Mouse (Mus musculus) ovary, postnatal 14 days (tissue): Measurements from ENCODE around the gene Gm17304.

ENCODE experiments used
- DNase-seq: peaks from one replicate; pipeline ENCODE4 v3.0.0; 2022; ENCODE audit warnings: low spot score

Gm17304 gene

DNA sequence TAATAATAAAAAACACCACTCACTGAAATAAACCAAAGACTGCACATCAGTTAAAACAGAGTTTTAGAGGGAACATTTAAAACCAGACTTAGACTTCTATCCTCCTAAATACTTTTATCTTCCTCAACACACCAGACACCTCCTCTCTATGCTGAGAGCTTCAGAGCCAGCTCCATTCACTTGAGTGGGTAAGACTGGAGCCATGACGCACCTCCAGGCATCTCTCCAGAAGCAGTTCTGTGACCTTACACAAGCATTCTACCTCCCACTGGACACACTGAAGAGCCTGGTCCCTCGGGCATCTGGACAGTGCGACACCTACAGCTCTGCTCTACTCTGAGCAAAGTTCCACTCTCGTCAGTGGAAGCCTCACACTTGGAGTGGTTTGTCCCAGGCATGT lies 14.4 kb downstream of the Gm17304 start:
- DNase-seq: no peak

DNA sequence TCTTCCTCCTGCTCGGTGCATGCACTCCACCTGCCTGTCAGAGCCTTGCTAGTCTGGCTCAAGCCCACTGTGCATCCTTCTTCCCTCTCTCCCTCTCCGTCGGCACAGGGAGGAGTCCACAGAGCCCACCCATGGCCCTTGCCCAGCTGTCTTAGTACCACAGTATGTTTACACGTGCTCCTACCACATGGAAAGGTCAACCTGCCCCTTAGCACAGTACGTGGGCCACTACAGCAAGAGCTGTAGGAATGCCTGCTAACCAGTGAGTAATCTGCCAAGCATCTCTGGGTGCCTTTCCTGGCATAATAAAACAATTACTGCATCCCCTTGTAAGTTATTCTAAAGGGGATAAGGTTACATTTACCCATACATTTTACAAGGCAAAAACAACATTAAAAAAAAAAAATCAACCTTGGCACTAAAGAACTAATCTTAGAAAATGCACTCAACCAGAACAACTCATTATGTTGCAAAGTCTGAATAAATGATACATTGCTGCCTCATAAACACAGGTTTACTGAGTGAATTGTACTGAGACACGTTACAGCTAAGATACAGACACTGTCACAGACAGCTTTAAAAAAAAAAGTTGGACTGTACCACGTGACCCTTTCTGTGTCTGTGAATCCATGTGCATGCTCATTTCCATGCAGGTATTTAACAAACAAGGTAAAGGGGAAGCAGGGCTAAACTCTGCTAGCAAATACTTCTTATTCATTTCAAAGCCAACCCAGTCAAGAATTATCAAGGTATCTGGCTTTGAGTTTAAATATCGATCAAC lies 19.7 kb downstream of the Gm17304 start:
- DNase-seq: no peak

DNA sequence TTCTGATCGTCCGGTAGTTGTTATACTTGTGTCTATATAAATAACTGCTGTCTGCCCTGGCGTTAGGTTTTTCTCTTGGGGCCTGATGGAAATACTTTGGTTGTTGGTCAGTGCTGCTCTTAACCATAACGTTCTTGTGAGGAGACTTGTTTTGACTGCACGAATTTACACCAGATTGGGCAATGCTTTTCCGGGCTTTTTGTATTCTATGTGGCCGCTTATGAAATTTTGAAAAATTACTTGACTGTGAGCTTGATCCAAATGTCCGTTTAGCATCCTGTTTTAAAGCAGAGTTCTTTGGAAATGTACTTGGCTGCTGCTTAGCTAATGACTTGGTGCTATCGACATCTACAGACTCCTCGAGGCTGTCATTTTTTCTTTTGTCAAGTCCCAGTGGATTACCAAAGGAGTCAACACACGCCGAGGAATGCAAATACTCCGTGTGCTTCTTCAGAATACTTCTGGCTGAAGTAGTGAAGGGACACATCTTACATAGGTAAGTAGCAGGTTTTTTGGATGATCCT lies 27.6 kb downstream of the Gm17304 start:
- DNase-seq: no peak

DNA sequence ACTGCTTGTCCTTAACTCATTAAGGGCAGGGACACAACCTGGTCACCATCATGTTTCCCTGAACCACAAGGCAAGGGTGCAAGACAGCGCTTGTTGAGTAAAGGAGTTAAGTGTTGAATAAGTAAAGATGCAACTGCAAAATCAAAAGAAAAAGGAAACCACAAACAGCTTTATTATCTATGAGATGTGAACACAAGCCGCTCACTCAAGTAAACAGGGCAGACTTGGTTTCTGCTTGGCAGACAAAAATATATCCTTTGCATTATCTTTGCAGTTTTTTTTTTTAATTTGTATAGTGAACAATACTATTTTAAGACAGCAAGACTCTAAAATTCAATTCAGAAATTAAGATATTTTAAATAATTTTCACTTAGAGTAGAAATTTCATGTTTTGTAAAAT lies 30.7 kb downstream of the Gm17304 start:
- DNase-seq: no peak

DNA sequence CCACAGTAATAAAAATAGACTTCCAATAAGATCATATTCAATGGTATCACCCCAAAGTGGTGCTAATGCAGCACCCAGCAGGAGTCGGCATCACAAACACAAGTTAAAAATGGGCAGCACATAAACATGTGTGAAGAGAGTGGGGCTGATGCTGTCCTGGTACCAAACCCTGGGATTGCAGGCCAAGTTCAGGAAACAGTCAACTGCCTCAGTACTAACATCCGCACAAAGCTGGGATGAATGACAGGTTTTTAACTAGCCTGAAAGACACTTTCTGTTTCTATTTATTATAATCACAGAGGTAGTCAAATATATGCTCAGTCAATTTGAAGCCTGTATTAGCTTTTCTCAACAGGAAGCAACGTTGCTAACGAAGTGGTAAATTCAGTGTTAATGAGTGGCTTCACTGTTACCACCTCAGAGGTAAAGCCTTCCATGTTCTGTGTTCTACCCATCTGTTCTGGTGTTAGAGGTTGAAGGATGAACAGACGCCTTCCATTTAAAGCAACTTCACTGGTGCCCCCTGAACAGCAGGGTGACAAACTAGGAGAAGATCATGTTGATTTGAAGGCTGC lies 31.4 kb downstream of the Gm17304 start:
- no peak for DNase-seq

DNA sequence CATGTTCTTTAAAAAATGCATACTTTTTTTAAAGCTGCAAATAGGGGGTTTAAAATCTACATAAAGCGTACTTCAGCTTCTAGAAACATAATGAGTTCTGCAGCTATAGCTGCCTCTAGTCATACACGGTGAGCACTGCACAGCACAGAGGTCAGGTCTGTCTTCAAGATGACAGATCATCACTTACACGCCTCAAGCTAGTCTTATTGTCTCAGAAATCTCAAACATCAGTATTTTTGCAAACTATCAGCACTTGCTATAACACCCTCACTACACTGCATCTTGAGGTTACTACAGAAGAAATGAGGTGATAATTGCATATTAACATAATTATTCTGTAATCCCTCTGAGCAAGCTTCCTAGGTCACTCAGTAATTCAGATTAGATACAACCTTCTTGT lies 33.0 kb downstream of the Gm17304 start:
- DNase-seq: no peak

DNA sequence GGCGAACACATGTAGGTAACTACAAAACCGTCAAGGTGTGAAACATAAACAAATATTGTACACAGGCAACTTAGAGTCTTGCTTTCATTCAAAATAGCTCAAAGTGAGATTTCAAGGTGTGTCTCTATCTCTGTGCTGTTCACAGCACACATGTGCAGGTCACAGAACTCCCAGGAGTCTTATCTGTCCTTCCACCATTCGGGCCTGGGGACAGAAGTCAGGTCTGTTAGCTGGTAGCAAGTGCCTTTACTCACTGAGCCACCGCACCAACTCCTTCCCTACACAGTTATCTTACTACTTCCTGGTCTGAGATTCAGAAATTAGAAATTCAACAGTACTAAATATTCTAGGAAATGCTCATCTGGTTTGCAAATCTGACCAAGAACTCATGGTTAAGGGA lies 34.5 kb downstream of the Gm17304 start:
- DNase-seq: no peak

DNA sequence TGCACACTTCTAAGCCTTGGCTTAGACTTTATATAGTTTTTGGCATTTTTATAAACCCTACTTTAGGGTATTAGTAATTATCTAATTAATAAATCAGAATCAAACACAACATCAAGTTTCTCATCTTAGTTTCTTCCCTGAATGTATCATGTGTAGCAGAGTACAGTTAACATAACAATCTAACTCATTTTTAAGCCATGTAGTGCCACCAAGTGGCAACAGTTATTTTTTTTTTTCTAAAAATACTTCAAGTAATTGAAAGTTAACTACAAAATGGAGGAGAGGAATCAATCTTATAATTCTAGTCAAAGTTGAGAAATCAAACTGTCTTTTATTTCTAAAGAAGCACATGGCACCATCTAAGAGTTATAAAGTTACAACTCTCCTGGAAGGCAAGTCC lies 40.5 kb downstream of the Gm17304 start:
- DNase-seq: no peak

DNA sequence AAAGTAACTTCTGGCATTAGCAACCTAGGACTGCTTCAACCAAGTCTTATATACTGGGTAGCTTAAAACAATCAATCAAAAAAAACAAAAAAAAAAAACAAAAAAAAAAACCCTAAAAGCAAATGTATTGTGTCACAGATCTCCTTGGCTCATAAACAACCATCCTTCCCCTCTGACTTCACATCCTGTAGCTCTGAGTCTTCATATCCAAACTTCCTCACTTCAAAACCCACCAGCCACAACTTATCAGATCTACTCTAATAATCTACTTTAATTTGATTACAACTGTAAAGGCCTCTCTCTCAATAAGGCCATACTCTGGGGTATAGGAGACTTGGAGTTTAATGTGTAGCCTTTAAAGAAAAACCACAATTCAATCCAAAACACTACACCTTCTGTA lies 41.1 kb downstream of the Gm17304 start:
- no peak for DNase-seq

DNA sequence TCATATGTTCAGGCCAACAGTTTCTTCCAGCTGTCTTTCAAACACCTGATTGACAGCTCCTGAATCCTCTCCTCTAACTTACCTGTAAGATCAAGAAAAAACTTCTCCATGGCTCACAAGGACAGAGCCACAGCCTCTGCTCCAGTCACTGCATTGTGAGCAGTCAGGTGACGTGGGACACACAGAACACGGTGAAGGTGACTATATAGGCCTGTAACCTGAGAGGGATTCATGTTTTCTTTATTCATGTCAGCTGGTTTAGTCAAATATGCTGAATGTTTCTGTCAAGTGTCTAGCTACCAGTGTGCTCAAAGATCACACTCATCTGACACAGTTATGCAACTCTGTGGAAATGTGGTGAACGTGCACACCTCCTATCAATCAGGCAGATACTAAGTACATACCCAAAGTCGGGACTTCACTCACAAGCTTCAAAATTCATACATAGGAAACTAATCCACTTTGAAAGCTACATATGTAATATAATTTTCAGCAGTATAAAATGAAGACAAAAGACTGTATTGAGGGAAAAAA lies 43.4 kb downstream of the Gm17304 start:
- no peak for DNase-seq

DNA sequence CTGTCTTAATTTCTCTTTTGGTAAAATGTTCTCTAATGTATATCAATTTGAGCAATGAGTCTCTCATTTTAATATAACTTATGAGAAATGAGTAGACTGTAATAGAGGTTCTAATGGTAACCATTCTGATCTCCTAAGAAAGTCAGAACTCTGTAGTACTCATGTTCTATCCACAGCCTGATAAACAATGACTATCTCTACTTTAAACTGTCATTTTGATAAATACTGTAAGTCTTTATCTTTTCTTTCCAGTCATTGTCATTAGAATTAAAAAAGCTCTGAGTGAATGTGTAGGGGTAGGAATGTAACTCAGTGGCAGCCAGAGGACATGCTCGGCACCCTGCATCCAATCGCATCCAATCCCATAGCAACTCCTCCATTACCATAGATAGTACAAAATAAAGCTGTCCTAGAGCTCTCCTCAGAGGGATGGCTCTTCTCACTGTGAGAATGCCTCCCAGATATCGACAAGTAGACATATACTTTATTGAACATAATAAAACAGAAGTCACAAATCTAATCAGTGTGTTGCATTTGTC lies 44.0 kb downstream of the Gm17304 start:
- no peak for DNase-seq
